Mouse (Mus musculus) kidney, postnatal 0 days (tissue): Measurements from ENCODE around the gene Tmub2. TPM values are rescaled to one million over a fixed set of nuclear protein-coding genes. Genes with fewer than 3 reads are reported as not detected.
A peak's percentile ranks its signal among the peaks of the same experiment; 100 is the strongest.

Experiments
- ATAC-seq: fragments of 200-750 bp; cut with Nextera tagmentation; replicated peaks from 2 replicates; pipeline ENCODE4 v1.8.0; 2017; ENCODE audit warnings: low read depth, moderate number of reproducible peaks, moderate TSS enrichment, moderate library complexity; ENCODE audit not compliant: low FRiP score
- DNase-seq: peaks from one replicate; pipeline ENCODE4 v3.0.0-alpha.2; 2016; ENCODE audit warnings: low spot score
- H3K27ac ChIP-seq: fragments of 300-500 bp; sonication (generic); 2 replicates; pipeline ENCODE4 v1.5.1; 2014; ENCODE audit warnings: mild to moderate bottlenecking
- H3K27me3 ChIP-seq: fragments of 300-500 bp; sonication (generic); 2 replicates; pipeline ENCODE4 v1.6.1; 2014; ENCODE audit warnings: low read length, mixed read lengths; ENCODE audit not compliant: insufficient read depth
- H3K36me3 ChIP-seq: fragments of 300-500 bp; sonication (generic); 2 replicates; pipeline ENCODE4 v1.6.1; 2014; ENCODE audit warnings: low read length, mixed read lengths; ENCODE audit not compliant: insufficient read depth
- H3K4me1 ChIP-seq: fragments of 300-500 bp; sonication (generic); replicated peaks from 2 replicates; pipeline ENCODE4 v1.6.1; 2014; ENCODE audit warnings: antibody characterized with exemption, low read length, mixed read lengths; ENCODE audit not compliant: insufficient read depth
- H3K4me2 ChIP-seq: fragments of 300-500 bp; sonication (generic); 2 replicates; pipeline ENCODE4 v1.6.1; 2014; ENCODE audit warnings: mild to moderate bottlenecking, low read length, moderate library complexity, mixed read lengths
- H3K4me3 ChIP-seq: fragments of 300-500 bp; sonication (generic); replicated peaks from 2 replicates; pipeline ENCODE4 v1.5.1; 2014; ENCODE audit warnings: low read depth, low read length
- H3K9ac ChIP-seq: fragments of 300-500 bp; sonication (generic); 2 replicates; pipeline ENCODE4 v1.6.1; 2014; ENCODE audit warnings: low read depth, low read length
- H3K9me3 ChIP-seq: fragments of 300-500 bp; sonication (generic); replicated peaks from 2 replicates; pipeline ENCODE4 v1.6.1; 2016; ENCODE audit warnings: low read length, inconsistent platforms, mixed read lengths
- CTCF ChIP-seq: IDR thresholded peaks from 2 replicates; pipeline ENCODE4 v1.5.1; 2016; ENCODE audit warnings: antibody characterized with exemption, low read depth, mild to moderate bottlenecking, moderate library complexity
- WGBS: fragments of 180-500 bp; shearing (Covaris S2); extraction: QIAGEN DNeasy Blood & Tissue Kit; methylation state at CpG from one replicate; pipeline ENCODE4 v1.1.7; 2014; 5-methylcytosine and 5-hydroxymethylcytosine counted together
- polyA plus RNA-seq: library from polyadenylated mRNA; unstranded; fragments of >200 nt; fragmentation: Nextera tagmentation; extraction: Ambion mirVana; gene quantifications from 2 replicates; pipeline ENCODE4 v1.2.1, GENCODE M21; 2015

The Tmub2 gene
- polyA plus RNA-seq, 1 experiment from 2014 or later, result 46.1 TPM

- H3K27me3 ChIP-seq, result no peaks in the 10 kb centered on the region
- ATAC-seq (no peak), DNase-seq (no peak)
- H3K9ac ChIP-seq, result 0 out of 2 replicates have a peak overlapping the region, but pooled peaks have one; percentile 13
- H3K4me1 ChIP-seq, result peaks cover 16% of the 10 kb centered on the region; the same call in 1 of the 2 replicates
- peak overlapping the region; percentile 62 for H3K4me2 ChIP-seq
- no peaks in the 10 kb centered on the region for H3K9me3 ChIP-seq
- no peak overlapping the region for H3K4me3 ChIP-seq
- TF ChIP-seq CTCF, result no peak
- H3K36me3 ChIP-seq, result no peaks in the 10 kb centered on the region
- no peak overlapping the region for H3K27ac ChIP-seq
- 56% methylated on average over 14 of the region's 14 CpGs for WGBS
These were observed 39.0 kb upstream of the Tmub2 start for GRCm38 (mm10) chr11:102245581-102246272.

GRCm38 (mm10) chr11:102246273-102246635 lies 38.5 kb upstream of the Tmub2 start:
- H3K36me3 ChIP-seq, result no peaks in the 10 kb centered on the region
- no peak overlapping the region for H3K4me2 ChIP-seq
- DNase-seq (no peak), ATAC-seq (no peak)
- H3K9ac ChIP-seq, result no peak overlapping the region
- H3K27ac ChIP-seq, result no peak overlapping the region
- peaks cover 16% of the 10 kb centered on the region; the same call in 1 of the 2 replicates for H3K4me1 ChIP-seq
- H3K9me3 ChIP-seq, result no peaks in the 10 kb centered on the region
- 84% methylated on average over 6 of the region's 6 CpGs for WGBS
- no peak for TF ChIP-seq CTCF
- H3K4me3 ChIP-seq, result no peak overlapping the region
- H3K27me3 ChIP-seq, result no peaks in the 10 kb centered on the region

GRCm38 (mm10) chr11:102246871-102247270 lies 37.9 kb upstream of the Tmub2 start:
- H3K27ac ChIP-seq, result no peak overlapping the region
- H3K9me3 ChIP-seq, result no peaks in the 10 kb centered on the region
- peak; percentile 46 for TF ChIP-seq CTCF
- H3K36me3 ChIP-seq, result no peaks in the 10 kb centered on the region
- no peak overlapping the region for H3K4me3 ChIP-seq
- no peak for DNase-seq
- H3K4me2 ChIP-seq, result no peak overlapping the region
- ATAC-seq, result no peak
- WGBS, result 88% methylated on average over 4 of the region's 4 CpGs
- H3K9ac ChIP-seq, result no peak overlapping the region
- H3K4me1 ChIP-seq, result peaks cover 16% of the 10 kb centered on the region; the same call in 1 of the 2 replicates
- no peaks in the 10 kb centered on the region for H3K27me3 ChIP-seq

GRCm38 (mm10) chr11:102248630-102249230 lies 36.0 kb upstream of the Tmub2 start, which contains the start of gene BC030867:
BC030867 (plus strand) TSS chr11:102248882.
- peak; percentile 83 for TF ChIP-seq CTCF
- Histone ChIP-seq H3K4me1 (peaks cover 16% of the 10 kb centered on the region; the same call in 1 of the 2 replicates), H3K9ac (peak within 1 kb of the TSS; percentile 44; the same call in 1 of the 2 replicates), H3K9me3 (no peaks in the 10 kb centered on the region), H3K4me2 (peak within 1 kb of the TSS; percentile 92), H3K36me3 (no peaks in the 10 kb centered on the region), H3K4me3 (peak within 1 kb of the TSS; percentile 56), H3K27ac (no peak within 1 kb of the TSS), H3K27me3 (no peaks in the 10 kb centered on the region)
- WGBS, result under 1% methylated on average over 41 of the region's 41 CpGs
- peak; percentile 97 for DNase-seq
- peak; percentile 58; the same call in 1 of the 2 replicates for ATAC-seq

- Histone ChIP-seq H3K9ac (peak overlapping the region; percentile 44; the same call in 1 of the 2 replicates), H3K4me2 (peak overlapping the region; percentile 92), H3K9me3 (no peaks in the 10 kb centered on the region), H3K4me3 (peak overlapping the region; percentile 56), H3K36me3 (no peaks in the 10 kb centered on the region), H3K27me3 (no peaks in the 10 kb centered on the region), H3K4me1 (peaks cover 16% of the 10 kb centered on the region; the same call in 1 of the 2 replicates), H3K27ac (no peak overlapping the region)
- no peak for DNase-seq
- 13% methylated on average over 9 of the region's 9 CpGs for WGBS
- ATAC-seq, result no peak
- TF ChIP-seq CTCF, result no peak
These were observed 35.2 kb upstream of the Tmub2 start for GRCm38 (mm10) chr11:102249351-102250090.

- peak; percentile 55 for TF ChIP-seq CTCF
- Histone ChIP-seq H3K27ac (no peak overlapping the region), H3K4me3 (no peak overlapping the region), H3K4me2 (no peak overlapping the region), H3K9me3 (no peaks in the 10 kb centered on the region), H3K27me3 (no peaks in the 10 kb centered on the region), H3K9ac (no peak overlapping the region), H3K36me3 (peaks cover 10% of the 10 kb centered on the region; the same call in 1 of the 2 replicates), H3K4me1 (peaks cover 3% of the 10 kb centered on the region; the same call in 1 of the 2 replicates)
- WGBS, result 43% methylated on average over 9 of the region's 9 CpGs
- peak; percentile 49 for DNase-seq
- no peak for ATAC-seq
These were observed 27.2 kb upstream of the Tmub2 start for GRCm38 (mm10) chr11:102257514-102257913.
